Mouse (Mus musculus) liver, adult 2 months (tissue): Measurements from ENCODE around the gene Nsd1. TPM values are rescaled to one million over a fixed set of nuclear protein-coding genes. Genes with fewer than 3 reads are reported as not detected.

Source experiments
- DNase-seq: peaks from one replicate; pipeline ENCODE4 v3.0.0-alpha.2; 2011; ENCODE audit warnings: low read depth, low spot score; ENCODE audit errors: extremely low read depth
- H3K27ac ChIP-seq: fragments of 200-500 bp; replicated peaks from 2 replicates; pipeline ENCODE4 v1.5.1; 2012; ENCODE audit warnings: low read depth, mild to moderate bottlenecking, control low read depth, inconsistent platforms, low read length; ENCODE audit not compliant: insufficient read depth
- H3K27me3 ChIP-seq: fragments of 200-500 bp; 2 replicates; pipeline ENCODE4 v1.6.1; 2012; ENCODE audit warnings: mild to moderate bottlenecking, moderate library complexity, low read length, inconsistent platforms; ENCODE audit not compliant: control insufficient read depth, insufficient read depth
- H3K36me3 ChIP-seq: fragments of 200-500 bp; 2 replicates; pipeline ENCODE4 v1.6.1; 2012; ENCODE audit warnings: low read length, inconsistent platforms; ENCODE audit not compliant: control insufficient read depth, insufficient read depth
- H3K4me1 ChIP-seq: fragments of 200-500 bp; 2 replicates; pipeline ENCODE4 v1.6.1; 2011; ENCODE audit warnings: low read length; ENCODE audit not compliant: control insufficient read depth, insufficient read depth
- H3K4me3 ChIP-seq: fragments of 200-500 bp; 2 replicates; pipeline ENCODE4 v1.5.1; 2011; ENCODE audit warnings: low read depth, mild to moderate bottlenecking, control low read depth, low read length, moderate library complexity; ENCODE audit not compliant: insufficient read depth
- H3K79me2 ChIP-seq: fragments of 200-500 bp; 2 replicates; pipeline ENCODE4 v1.6.1; 2012; ENCODE audit warnings: inconsistent platforms, mild to moderate bottlenecking, low read length, moderate library complexity; ENCODE audit not compliant: control insufficient read depth, insufficient read depth
- H3K9ac ChIP-seq: fragments of 200-500 bp; 2 replicates; pipeline ENCODE4 v1.6.1; 2012; ENCODE audit warnings: low read depth, mild to moderate bottlenecking, control low read depth, inconsistent platforms, low read length
- CTCF ChIP-seq: fragments of 200-500 bp; IDR thresholded peaks from 2 replicates; pipeline ENCODE4 v1.5.1; 2011; ENCODE audit warnings: low read depth, low read length, control low read depth
- POLR2A ChIP-seq: fragments of 200-500 bp; IDR thresholded peaks from 2 replicates; pipeline ENCODE4 v1.6.1; 2011; ENCODE audit warnings: low read length, control low read depth; ENCODE audit not compliant: insufficient read depth; ENCODE audit errors: extremely low read depth
- WGBS: fragments of 180-500 bp; shearing (Covaris S2); methylation state at CpG from one replicate; pipeline ENCODE4 v1.1.7; 2018; 5-methylcytosine and 5-hydroxymethylcytosine counted together
- polyA plus RNA-seq: library from polyadenylated mRNA; depleted of rRNA; stranded (reverse); fragments of >200 nt; gene quantifications from 2 replicates; pipeline ENCODE4 v1.2.3, GENCODE M21; 2012
- total RNA-seq: library from RNA; depleted of rRNA; stranded (reverse); fragments of >200 nt; gene quantifications from 2 replicates; pipeline ENCODE4 v1.2.3, GENCODE M21; 2014

Gene Nsd1
- total and polyA plus RNA-seq, 2 experiments: 8.9 to 45.4 TPM

DNA sequence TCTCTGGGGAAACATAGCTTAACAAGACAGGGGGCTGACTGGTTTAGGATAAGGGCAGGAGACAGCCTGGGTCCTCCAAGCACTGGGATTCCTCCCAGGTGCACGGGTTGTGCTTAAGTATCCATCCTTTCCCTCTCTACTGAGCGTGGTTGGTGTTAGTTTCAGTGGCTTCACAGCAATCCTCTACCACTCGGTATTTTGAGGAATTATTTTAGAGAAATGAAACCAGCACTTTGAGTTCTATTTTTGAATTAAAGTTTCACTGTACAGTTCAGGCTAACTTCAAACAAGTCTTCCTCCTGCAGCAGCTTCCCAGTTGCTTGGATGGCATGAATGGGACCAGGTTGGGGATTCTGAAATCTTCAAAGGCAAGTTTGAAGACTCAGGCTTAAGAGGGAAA lies 108.8 kb downstream of the Nsd1 start:
- Histone ChIP-seq H3K79me2 (peaks cover 9% of the 10 kb centered on the region; the same call in 1 of the 2 replicates), H3K36me3 (peaks cover 19% of the 10 kb centered on the region), H3K9ac (no peak overlapping the region), H3K4me3 (no peak overlapping the region), H3K4me1 (peaks cover 13% of the 10 kb centered on the region), H3K27me3 (no peaks in the 10 kb centered on the region), H3K27ac (no peak overlapping the region)
- 83% methylated on average over 3 of the region's 3 CpGs for WGBS
- DNase-seq: no peak
- TF ChIP-seq CTCF (no peak), POLR2A (no peak)

DNA sequence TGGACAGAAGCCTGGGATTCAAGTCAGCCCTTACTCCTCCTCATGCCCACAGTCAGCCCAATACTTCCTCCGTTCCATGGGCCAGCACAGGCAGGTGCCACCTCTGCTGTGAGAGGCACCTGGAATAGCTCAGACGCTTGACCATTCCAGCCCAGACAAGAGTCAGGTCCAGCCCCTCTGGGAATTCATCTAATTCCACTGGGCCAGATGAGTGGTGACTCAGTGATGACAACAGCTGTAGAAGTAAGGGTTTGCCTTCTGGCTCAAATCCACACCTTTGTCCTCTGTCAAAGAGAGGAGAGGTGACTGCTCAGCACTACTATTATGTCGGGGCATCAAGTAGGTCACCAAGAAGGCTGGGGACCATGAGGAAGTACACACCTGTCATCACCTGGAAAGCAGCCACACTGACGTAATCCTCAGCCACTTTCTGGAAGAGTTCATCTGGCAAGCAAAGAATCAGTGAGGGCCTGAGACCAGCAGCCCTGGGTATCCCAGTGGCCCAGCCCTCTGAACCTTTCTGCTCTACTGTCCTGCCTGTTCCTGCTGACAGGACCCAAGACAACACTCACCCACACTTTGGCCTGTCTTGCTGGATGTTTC lies 110.5 kb downstream of the Nsd1 start, which contains the start of gene Prelid1:
Prelid1 (plus strand) TSS at position 570 of the 603 bp plus-strand sequence.
- peak within 1 kb of the TSS; percentile 75 for H3K27ac ChIP-seq
- WGBS: 55% methylated on average over 4 of the region's 4 CpGs
- H3K4me1 ChIP-seq: peaks cover 14% of the 10 kb centered on the region
- H3K4me3 ChIP-seq: peak within 1 kb of the TSS; percentile 90
- H3K27me3 ChIP-seq: no peaks in the 10 kb centered on the region
- peaks cover 14% of the 10 kb centered on the region for H3K36me3 ChIP-seq
- H3K9ac ChIP-seq: peak within 1 kb of the TSS; percentile 84
- TF ChIP-seq POLR2A (no peak), CTCF (no peak)
- peaks cover 9% of the 10 kb centered on the region; the same call in 1 of the 2 replicates for H3K79me2 ChIP-seq
- DNase-seq: peak; percentile 66

GRCm38 (mm10) chr13:55321434-55322129 lies 112.0 kb downstream of the Nsd1 start, which contains the start of gene Rab24:
Gene Rab24 (minus strand): TSS chr13:55321946.
- H3K36me3 ChIP-seq: peaks cover 18% of the 10 kb centered on the region

GRCm38 (mm10) chr13:55322130-55322825 lies 112.7 kb downstream of the Nsd1 start:
- H3K36me3 ChIP-seq: peaks cover 18% of the 10 kb centered on the region
- TF ChIP-seq CTCF (peak; percentile 42), POLR2A (no peak)
- peak overlapping the region; percentile 90 for H3K4me3 ChIP-seq
- DNase-seq: peak; percentile 94
- peak overlapping the region; percentile 87 for H3K27ac ChIP-seq
- peaks cover 14% of the 10 kb centered on the region for H3K4me1 ChIP-seq
- peak overlapping the region; percentile 86 for H3K9ac ChIP-seq
- under 1% methylated on average over 31 of the region's 31 CpGs for WGBS
- H3K27me3 ChIP-seq: no peaks in the 10 kb centered on the region
- H3K79me2 ChIP-seq: peaks cover 9% of the 10 kb centered on the region; the same call in 1 of the 2 replicates

More at GRCm38 (mm10) chr13:55321434-55322129, 112.0 kb downstream of the Nsd1 start, which contains the start of gene Rab24:
- TF ChIP-seq POLR2A (peak; percentile 77), CTCF (no peak)
- H3K79me2 ChIP-seq: peaks cover 9% of the 10 kb centered on the region; the same call in 1 of the 2 replicates
- WGBS: under 1% methylated on average over 73 of the region's 73 CpGs
- peak; percentile 64 for DNase-seq
- peak within 1 kb of the TSS; percentile 86 for H3K9ac ChIP-seq
- H3K27ac ChIP-seq: peak within 1 kb of the TSS; percentile 87
- H3K4me3 ChIP-seq: peak within 1 kb of the TSS; percentile 90
- no peaks in the 10 kb centered on the region for H3K27me3 ChIP-seq
- H3K4me1 ChIP-seq: peaks cover 14% of the 10 kb centered on the region

DNA sequence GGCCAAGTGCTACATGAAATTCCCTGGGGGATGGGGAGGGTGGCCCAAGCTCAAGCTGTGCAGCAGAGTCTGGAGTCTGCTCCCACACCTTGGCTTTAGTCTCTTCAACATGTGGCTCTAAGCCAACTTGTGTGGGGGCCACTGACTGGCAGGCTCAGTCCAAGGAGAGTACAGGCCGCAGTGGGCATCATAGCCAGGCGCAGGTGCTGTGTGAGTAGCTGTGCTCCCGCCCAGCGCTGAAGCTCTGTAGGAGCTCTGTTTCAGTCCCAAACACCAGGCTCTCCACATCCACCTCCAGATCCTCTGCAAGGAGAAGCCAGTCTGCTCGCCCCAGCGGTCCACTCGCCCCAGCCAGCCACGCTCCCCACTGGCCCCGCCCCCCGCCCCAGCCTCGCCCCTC lies 116.0 kb downstream of the Nsd1 start:
- Histone ChIP-seq H3K9ac (no peak overlapping the region), H3K36me3 (peaks cover 18% of the 10 kb centered on the region), H3K4me1 (peaks cover 12% of the 10 kb centered on the region), H3K27me3 (no peaks in the 10 kb centered on the region), H3K4me3 (no peak overlapping the region), H3K27ac (no peak overlapping the region), H3K79me2 (peaks cover 9% of the 10 kb centered on the region; the same call in 1 of the 2 replicates)
- no peak for DNase-seq
- no peak for TF ChIP-seq CTCF
- TF ChIP-seq POLR2A: no peak
- 90% methylated on average over 11 of the region's 11 CpGs for WGBS
